Mouse (Mus musculus) mesoderm, embryonic 11.5 days (tissue): ENCODE data around the gene Hspb2.
A peak's percentile ranks its signal among the peaks of the same experiment; 100 is the strongest.

Experiments used
- DNase-seq: peaks from one replicate; pipeline ENCODE4 v3.0.0-alpha.2; 2012; ENCODE audit warnings: low read depth, low spot score

Hspb2 gene

GRCm38 (mm10) chr9:50750706-50751105 is 1.4 kb downstream of the Hspb2 start:
- DNase-seq, result no peak

DNA sequence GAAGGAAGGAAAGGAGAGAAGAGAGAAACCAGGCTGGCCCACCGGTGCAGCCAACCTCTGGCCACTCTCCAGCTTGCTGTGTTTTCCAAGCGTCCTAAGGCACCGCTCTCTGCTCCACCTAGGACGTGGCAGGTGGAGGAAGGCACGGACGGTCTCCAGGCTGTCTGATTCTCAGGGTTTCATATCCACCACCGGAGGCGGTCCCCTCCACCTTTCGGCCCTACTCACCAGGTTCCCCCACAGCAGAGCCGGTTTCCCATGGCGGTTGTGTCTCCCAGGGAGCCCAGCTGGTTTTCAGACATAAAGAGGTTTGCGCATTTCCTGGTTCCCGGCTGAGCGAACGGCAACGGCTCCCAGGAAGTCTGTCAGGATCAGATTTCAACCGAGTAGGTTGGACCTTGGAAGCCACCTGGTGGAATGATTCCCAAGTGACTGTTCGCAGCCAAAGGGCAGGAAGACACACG is 5.9 kb downstream of the Hspb2 start, which contains the start of gene 2310030G06Rik:
2310030G06Rik (minus strand) TSS at position 323 of the 464 bp plus-strand sequence.
- DNase-seq, result peak; percentile 52

DNA sequence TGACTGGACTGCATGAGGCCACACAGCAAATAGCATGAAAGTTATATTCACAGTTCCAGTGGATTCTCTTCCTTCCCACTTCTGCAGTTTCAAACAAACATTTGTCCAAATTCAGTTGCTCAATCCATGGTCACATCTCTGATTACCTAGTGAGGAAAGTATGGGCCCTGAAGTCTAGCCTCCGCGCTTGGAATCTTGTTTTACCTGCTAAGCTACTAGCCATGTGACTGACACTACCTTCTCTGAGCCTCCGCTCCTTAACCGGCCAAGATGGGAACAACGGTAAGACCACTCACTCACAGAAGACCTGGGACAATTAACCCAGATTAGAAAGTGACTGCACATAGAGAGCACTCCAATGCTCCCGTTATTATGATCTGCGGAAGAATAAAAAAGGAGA is 6.3 kb downstream of the Hspb2 start:
- no peak for DNase-seq

DNA sequence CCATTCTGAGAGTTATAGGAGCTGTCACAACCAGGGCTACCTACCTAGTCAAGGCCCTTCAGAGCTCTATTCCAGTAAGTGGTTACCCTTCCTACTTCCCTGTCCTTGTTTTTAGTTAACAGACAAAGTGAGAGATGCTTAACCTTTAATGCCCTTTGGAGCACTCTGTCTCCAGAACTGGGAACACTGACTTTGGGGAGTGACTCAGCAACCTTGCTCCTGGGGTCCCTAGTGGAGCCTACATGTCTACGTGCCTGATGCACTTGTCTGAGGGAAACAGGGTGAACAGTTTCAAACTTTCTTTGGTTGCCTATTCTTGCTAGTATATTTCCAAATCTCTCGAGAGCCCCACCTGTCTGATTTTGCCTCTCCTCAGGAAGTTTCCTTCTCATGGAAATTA is 9.4 kb downstream of the Hspb2 start:
- no peak for DNase-seq

GRCm38 (mm10) chr9:50742261-50742660 is 9.9 kb downstream of the Hspb2 start:
- no peak for DNase-seq

GRCm38 (mm10) chr9:50740867-50741784 is 11.0 kb downstream of the Hspb2 start:
- no peak for DNase-seq

GRCm38 (mm10) chr9:50738914-50739870 is 13.0 kb downstream of the Hspb2 start, which contains the start of gene Dixdc1:
Gene Dixdc1, minus strand, starts transcription at chr9:50739517.
- DNase-seq, result peak; percentile 93

DNA sequence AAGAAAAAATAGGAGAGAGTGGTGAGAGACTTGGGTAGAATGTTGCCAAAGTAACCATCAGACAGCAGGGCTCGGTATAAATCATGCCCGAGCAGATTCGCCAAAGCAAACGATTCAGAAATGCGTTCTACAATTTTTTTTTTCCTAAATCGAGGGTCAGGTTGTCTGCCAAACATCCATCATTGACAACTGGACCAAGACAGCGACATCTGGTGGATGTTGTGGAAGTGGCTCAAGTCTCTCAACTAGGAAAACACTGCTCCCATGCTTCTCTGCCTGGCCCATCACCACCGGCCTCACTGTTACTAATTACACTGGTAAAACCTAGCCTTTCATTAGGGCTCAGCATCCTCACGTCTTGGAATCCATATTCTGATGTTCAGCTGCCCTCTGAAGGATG is 17.2 kb downstream of the Hspb2 start:
- peak; percentile 69 for DNase-seq

GRCm38 (mm10) chr9:50732560-50732959 is 19.6 kb downstream of the Hspb2 start:
- DNase-seq, result no peak

DNA sequence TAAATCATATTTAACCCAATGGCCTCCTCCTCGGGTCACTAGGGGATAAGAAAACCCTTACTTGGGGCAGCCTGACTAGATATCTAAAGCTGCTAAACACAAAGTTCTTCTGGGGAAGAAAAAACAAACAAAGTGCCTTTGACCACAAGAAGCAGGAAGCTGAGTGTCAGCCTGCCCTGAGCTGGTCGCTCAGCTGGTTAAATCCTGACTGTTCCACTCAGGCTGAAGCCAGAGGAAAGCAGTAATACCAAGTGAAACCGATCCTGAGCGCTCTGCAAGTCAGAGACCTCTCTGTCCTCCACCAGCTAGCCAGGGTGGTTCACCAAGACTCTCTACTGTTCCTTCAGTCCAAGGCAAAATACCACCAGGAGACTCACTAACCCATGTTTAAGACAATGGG is 22.6 kb downstream of the Hspb2 start:
- DNase-seq, result no peak

- peak; percentile 87 for DNase-seq
Measured at GRCm38 (mm10) chr9:50727925-50728651, 24.1 kb downstream of the Hspb2 start.

- DNase-seq, result peak; percentile 59
Measured at GRCm38 (mm10) chr9:50727171-50727924, 24.8 kb downstream of the Hspb2 start.

- DNase-seq, result peak; percentile 61
Measured at GRCm38 (mm10) chr9:50725921-50726590, 26.1 kb downstream of the Hspb2 start.

DNA sequence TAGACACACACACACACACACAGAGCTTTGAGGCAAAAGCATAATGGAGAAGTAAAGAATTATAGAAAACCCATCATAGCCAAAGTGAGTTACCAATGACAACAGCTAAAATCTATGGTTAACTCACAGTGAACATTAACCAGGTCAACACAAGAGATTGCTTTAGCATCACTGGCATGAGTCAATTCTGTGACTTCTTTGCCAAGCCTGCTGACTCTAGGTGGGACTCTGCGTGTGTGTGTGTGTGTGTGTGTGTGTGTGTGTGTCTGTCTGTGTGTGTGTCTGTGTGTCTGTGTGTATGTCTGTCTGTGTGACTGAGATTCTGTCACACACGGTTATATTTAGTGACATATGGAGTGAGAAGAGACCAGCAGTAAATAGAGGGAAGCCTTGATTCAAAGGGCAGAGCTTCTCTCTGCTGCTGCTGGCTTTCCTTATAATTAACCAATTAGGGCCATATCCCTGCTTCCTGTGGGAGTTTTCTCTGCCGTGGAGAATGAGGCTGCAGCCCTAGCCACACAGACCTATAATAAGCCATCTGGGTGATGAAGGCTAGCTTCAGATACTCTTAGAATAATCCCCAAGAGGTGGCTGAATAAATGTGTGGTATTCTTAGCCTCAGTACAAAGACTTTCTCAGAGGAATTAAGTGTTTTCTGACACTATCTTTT is 27.4 kb downstream of the Hspb2 start:
- no peak for DNase-seq

GRCm38 (mm10) chr9:50724147-50724546 is 28.0 kb downstream of the Hspb2 start:
- no peak for DNase-seq

DNA sequence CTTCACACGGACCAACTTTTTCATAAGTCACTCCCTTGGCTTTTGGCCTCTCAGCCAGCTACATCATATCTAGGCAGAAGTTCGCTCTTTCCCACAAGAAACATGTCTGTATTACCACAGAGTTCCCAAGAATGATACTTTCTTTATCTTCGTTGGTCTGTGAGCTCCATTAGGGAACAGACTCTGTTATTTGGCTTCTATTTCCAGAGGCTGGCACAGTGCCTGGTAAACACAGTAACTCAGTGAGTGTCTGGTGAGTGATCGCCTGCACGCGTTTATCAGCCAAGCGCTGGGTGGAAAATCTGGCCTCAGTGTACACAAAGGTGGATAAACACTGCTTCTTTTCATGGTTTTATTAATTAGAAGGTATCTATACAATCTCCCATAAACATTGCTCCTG is 28.7 kb downstream of the Hspb2 start:
- DNase-seq, result no peak

GRCm38 (mm10) chr9:50722451-50722911 is 29.7 kb downstream of the Hspb2 start:
- no peak for DNase-seq

DNA sequence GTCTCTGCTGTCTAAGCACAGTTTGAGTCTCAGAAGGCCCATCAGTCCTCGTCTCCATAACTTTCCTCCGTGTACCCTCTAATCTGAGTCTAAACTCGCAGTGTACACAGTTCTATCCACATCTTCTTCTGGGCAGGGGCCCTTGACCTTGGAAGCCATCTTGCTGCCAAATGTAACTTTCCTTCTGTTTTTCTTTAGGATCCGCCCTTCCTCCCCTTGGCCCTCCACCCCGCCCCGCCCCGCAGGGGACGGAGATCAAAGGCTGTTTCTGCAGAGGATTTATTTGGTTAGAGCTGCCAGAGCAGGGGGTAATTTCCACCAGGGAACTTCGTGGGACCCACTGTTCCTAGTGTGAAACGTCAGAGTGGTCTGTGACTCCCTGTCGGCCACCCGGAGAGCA is 31.1 kb downstream of the Hspb2 start:
- DNase-seq, result no peak

DNA sequence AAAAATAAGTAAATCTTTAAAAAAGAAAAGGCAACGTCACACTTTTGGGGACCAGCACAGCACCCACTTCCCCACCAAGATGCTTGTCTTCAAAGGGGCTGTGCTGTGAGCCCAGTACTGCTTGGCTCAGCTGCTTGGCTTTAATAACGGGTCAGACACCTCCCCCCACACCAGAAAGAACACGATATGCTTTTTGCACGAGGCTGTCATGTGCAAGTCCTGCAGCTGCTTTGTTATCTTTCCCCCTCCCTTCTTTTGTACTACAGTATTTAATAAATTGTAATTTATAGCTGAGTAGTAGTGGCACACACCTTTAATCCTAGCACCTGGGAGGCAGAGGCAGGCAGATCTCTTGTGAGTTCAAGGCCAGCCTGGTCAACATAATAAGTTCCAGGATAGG is 33.3 kb downstream of the Hspb2 start:
- DNase-seq, result no peak
